In genomic region chr8:44373987-44374386, GRCm38 (mm10) we compare ENCODE assay signal across 14 mouse cellular contexts.
DNase-seq lines count a peak whose midpoint lies in the region; ATAC-seq lines count a peak whose summit lies in the region.
"Had no signal": no experiment of that assay in that cellular context is flagged by ENCODE, and none has a peak within 500 bp of the region (broad histone marks: within the 10 kb centered on the region; RNA-seq: fewer than 3 reads in every experiment).

No protein-coding gene starts in this region.

- H3K9ac ChIP-seq in kidney, embryonic 14.5 days (ENCODE audit: low read depth, low read length): no peak overlapping the region
- H3K9ac ChIP-seq in midbrain, embryonic 15.5 days: no peak overlapping the region
- H3K9ac ChIP-seq in midbrain, embryonic 13.5 days (replicated peaks): no peak overlapping the region
- H3K9ac ChIP-seq: hindbrain, embryonic 15.5 days; lung, embryonic 15.5 days had no signal

- no peaks in the 10 kb centered on the region for H3K27me3 ChIP-seq in kidney, embryonic 14.5 days (ENCODE audit: control insufficient read depth, insufficient read depth, low read length)
- no peaks in the 10 kb centered on the region for H3K27me3 ChIP-seq in midbrain, embryonic 15.5 days (replicated peaks)
- no peaks in the 10 kb centered on the region for H3K27me3 ChIP-seq in midbrain, embryonic 13.5 days
- H3K27me3 ChIP-seq: CH12.LX; hindbrain, embryonic 15.5 days; lung, embryonic 15.5 days had no signal

- no peak overlapping the region for H3K27ac ChIP-seq in kidney, embryonic 14.5 days (ENCODE audit: low read depth, low read length)
- H3K27ac ChIP-seq in midbrain, embryonic 15.5 days: no peak overlapping the region
- H3K27ac ChIP-seq in midbrain, embryonic 13.5 days: no peak overlapping the region
- H3K27ac ChIP-seq: hindbrain, embryonic 15.5 days; lung, embryonic 15.5 days had no signal

- H3K4me1 ChIP-seq in kidney, embryonic 14.5 days (ENCODE audit: control insufficient read depth, insufficient read depth, low read length): no peaks in the 10 kb centered on the region
- peaks cover 6% of the 10 kb centered on the region; the same call in 1 of the 2 replicates for H3K4me1 ChIP-seq in midbrain, embryonic 15.5 days
- H3K4me1 ChIP-seq in midbrain, embryonic 13.5 days (replicated peaks): 0 out of 2 replicates have a peak, but pooled peaks cover 3% of the 10 kb centered on the region
- H3K4me1 ChIP-seq: hindbrain, embryonic 15.5 days; lung, embryonic 15.5 days had no signal

- no peak overlapping the region for H3K4me3 ChIP-seq in kidney, embryonic 14.5 days (ENCODE audit: low read length)
- H3K4me3 ChIP-seq in midbrain, embryonic 15.5 days: no peak overlapping the region
- H3K4me3 ChIP-seq in midbrain, embryonic 13.5 days (replicated peaks): no peak overlapping the region
- H3K4me3 ChIP-seq: hindbrain, embryonic 15.5 days; lung, embryonic 15.5 days had no signal

- H3K4me2 ChIP-seq in kidney, embryonic 14.5 days (replicated peaks; ENCODE audit: low read depth, low read length): no peak overlapping the region
- no peak overlapping the region for H3K4me2 ChIP-seq in midbrain, embryonic 15.5 days
- no peak overlapping the region for H3K4me2 ChIP-seq in midbrain, embryonic 13.5 days (replicated peaks)
- H3K4me2 ChIP-seq: hindbrain, embryonic 15.5 days; lung, embryonic 15.5 days had no signal

- H3K36me3 ChIP-seq in kidney, embryonic 14.5 days (ENCODE audit: control insufficient read depth, insufficient read depth, low read length): no peaks in the 10 kb centered on the region
- no peaks in the 10 kb centered on the region for H3K36me3 ChIP-seq in midbrain, embryonic 15.5 days (replicated peaks)
- no peaks in the 10 kb centered on the region for H3K36me3 ChIP-seq in midbrain, embryonic 13.5 days
- H3K36me3 ChIP-seq: hindbrain, embryonic 15.5 days; lung, embryonic 15.5 days had no signal

- WGBS in kidney, embryonic 14.5 days: 75% methylated on average over 6 of the region's 6 CpGs
- WGBS in midbrain, embryonic 15.5 days: 24% methylated on average over 6 of the region's 6 CpGs
- 26% methylated on average over 6 of the region's 6 CpGs for WGBS in midbrain, embryonic 13.5 days

- ATAC-seq in kidney, embryonic 14.5 days (ENCODE audit: low FRiP score, low TSS enrichment): no peak
- peak; percentile 33; the same call in 1 of the 2 replicates for ATAC-seq in midbrain, embryonic 15.5 days (replicated peaks)
- no peak for ATAC-seq in midbrain, embryonic 13.5 days
- ATAC-seq: activated CD4-positive, CD25-positive, alpha-beta regulatory T cell, adult 4 months had no signal

- peak; percentile 1 for DNase-seq in adrenal gland, postnatal 10 days
- no peak for DNase-seq in adrenal gland, postnatal 36 days
- DNase-seq in kidney, postnatal 10 days: peak; percentile 5
- DNase-seq in layer of hippocampus, adult 8-10 months (ENCODE audit: low spot score in 2 of 2): peak; percentile 8 to 20
- no peak for DNase-seq in kidney, postnatal 4 days
- DNase-seq: cerebellum, adult 18-20 months; kidney, adult 18-20 months had no signal

- no peaks in the 10 kb centered on the region for H3K9me3 ChIP-seq in kidney, embryonic 14.5 days (ENCODE audit: control insufficient read depth, low read length)
- H3K9me3 ChIP-seq in midbrain, embryonic 15.5 days: no peaks in the 10 kb centered on the region
- no peaks in the 10 kb centered on the region for H3K9me3 ChIP-seq in midbrain, embryonic 13.5 days
- H3K9me3 ChIP-seq: hindbrain, embryonic 15.5 days; lung, embryonic 15.5 days had no signal

Comparison
In these comparisons a context has a peak if more than half of its experiments do, and no peak if none do; other contexts are left out.
1. DNase-seq: peak in adrenal gland, postnatal 10 days (single experiment), kidney, postnatal 10 days (single experiment) and layer of hippocampus, adult 8-10 months (2 of 2); none in adrenal gland, postnatal 36 days (0 of 2) and kidney, postnatal 4 days (0 of 2).